Mouse (Mus musculus) neutrophil, adult 5-6 weeks (primary cell): ENCODE results near the gene Ogfod2. TPM values are rescaled to one million over a fixed set of nuclear protein-coding genes. Genes with fewer than 3 reads are reported as not detected.

ENCODE experiments used
- ATAC-seq: fragments of 151-379, 151-347 bp; 2 replicates; pipeline ENCODE4 v1.8.0; 2017; ENCODE audit warnings: mild to moderate bottlenecking, moderate TSS enrichment; ENCODE audit not compliant: insufficient number of reproducible peaks, poor library complexity, low FRiP score, severe bottlenecking; ENCODE audit errors: extremely low read depth
- total RNA-seq: library from RNA; stranded (forward); fragments of 200-1000 nt; gene quantifications from 2 replicates; pipeline ENCODE4 v1.2.3, GENCODE M21; 2017

Gene Ogfod2
- total RNA-seq, 1 experiment from 2014 or later, result 13.5 TPM

DNA sequence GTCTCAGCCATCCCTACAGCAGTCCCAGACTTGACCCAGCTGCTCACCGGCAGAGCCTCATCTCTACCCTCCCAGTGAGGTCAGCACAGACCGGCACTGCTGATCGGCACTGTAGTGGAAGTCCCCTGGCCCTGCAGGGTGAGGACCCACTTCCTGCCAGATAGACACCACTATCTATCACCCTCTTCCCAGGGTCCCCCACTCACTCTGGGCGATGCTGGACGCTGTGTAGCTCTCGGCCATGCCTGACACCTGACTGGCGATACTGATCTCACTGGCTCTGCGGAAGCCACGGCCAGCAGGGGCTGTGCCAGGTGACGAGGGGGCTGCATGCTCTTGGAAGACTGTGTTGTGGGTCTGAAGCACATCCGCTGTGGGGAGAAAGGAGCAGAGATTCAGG is 13.0 kb downstream of the Ogfod2 start:
- no peak for ATAC-seq

DNA sequence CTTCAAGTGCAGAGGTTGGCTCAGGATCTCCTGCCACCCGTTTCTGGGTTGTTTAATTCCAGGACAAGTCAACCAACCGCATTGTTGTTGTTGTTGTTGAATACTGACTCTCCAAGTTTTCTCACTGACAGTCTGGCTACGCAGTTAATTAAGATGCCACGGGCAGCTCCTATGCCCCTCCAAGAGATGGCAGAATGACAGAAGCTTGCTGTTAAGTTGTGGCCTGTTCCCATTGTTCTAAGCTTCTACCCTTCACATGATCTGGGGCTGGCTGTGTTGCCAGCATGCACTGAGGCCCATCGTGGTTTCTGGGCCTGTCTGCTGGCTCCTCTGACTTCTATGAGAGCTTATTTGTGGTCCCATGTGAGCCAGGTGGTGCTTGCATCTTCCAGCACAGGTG is 22.2 kb downstream of the Ogfod2 start:
- no peak for ATAC-seq

- ATAC-seq, result no peak
Observed at GRCm38 (mm10) chr5:124138066-124138465, 26.0 kb downstream of the Ogfod2 start.

DNA sequence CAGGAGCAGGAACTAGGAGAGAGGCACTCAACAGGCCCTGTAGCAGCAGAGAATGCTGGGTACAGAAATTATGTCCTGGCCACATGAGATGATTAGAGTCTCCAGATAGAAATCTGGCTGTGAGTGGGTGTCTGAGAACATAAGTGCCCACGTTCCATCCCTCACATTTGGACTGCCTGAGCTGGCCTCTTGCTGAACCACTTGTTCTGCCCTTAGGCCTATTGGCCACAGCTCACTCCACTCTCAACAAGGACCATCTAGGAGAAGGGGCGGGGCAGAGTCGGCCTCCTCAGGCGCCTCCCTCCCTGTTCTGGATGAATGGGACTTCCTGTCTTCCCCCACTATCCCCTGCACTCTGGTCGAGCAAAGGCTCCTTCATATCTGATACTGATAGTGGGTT is 36.9 kb downstream of the Ogfod2 start:
- no peak for ATAC-seq

GRCm38 (mm10) chr5:124150895-124151294 is 38.8 kb downstream of the Ogfod2 start:
- ATAC-seq, result no peak

- no peak for ATAC-seq
Observed at GRCm38 (mm10) chr5:124152734-124153133, 40.6 kb downstream of the Ogfod2 start.

- ATAC-seq, result no peak
Observed at GRCm38 (mm10) chr5:124155943-124156342, 43.8 kb downstream of the Ogfod2 start.

DNA sequence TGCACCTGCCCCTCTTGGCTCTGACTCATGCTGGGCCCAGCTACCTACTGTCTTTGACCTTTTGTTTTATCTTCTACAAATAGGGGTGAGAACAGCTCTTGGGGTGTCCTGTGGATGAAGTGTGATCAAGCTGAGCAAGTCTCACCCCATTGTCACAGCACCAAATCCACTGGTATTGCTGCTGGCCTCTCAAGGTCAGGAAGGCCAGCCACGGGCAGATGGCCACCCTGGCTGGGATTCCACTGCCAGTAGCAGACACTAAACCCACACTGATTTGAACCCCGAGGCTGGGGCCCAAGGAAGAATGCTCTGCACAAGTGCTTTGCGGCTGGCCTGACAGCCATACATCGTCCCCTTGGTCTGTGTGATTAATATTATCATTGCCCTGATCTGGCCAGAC is 46.2 kb downstream of the Ogfod2 start:
- ATAC-seq, result no peak

DNA sequence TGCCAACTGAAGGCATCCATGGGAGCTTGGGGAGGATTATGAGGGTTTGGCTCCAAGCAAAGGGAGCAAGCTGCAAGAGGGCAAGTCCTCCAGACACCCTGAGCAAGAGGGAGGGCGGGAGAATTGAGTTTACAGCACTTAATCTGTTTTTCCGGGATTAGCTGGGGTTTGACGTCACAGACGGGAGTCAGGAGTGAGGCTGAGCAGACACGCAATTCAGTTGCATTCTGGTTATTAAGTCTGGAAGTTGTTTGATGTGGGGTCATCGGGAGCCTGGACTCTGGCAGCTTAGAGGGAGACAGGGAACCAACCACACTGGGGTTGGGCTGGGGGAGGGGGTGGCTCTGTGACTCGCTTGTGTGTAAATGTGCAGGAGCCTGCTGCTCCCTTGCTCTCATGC is 47.4 kb downstream of the Ogfod2 start:
- no peak for ATAC-seq

GRCm38 (mm10) chr5:124161831-124162230 is 49.7 kb downstream of the Ogfod2 start:
- ATAC-seq, result no peak

DNA sequence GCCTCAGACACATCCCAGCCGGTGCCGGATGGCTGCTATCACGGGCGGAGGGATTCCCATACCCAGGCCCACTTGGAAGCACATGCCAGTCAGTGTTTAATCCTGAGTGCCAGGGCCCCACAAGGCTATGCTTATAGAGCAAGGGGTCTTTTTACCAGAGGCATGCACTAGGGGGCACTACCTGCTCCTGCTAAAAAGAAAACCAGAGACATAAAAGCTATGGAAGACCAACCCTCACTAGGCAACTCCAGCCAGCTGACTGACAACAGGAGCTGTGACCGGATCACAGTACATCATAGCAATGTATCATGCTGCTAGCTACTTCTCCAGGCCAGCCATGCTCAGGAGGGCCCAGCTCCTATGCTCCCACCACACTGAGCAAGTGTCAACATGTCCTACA is 50.5 kb downstream of the Ogfod2 start:
- peak; percentile 27 for ATAC-seq

- no peak for ATAC-seq
Observed at GRCm38 (mm10) chr5:124163445-124163844, 51.3 kb downstream of the Ogfod2 start.

Other genes starting within 250 kb of the Ogfod2 start
- gene Hcar2, start 246.8 kb upstream of the Ogfod2 start, total RNA-seq, result 78.9 and 82.9 TPM in 2 replicates
- gene Hcar1, start 232.3 kb upstream of the Ogfod2 start, total RNA-seq, result not detected in 2 replicates
- gene Denr, start 205.1 kb upstream of the Ogfod2 start, total RNA-seq, result 23.0 and 27.9 TPM in 2 replicates
- 1.5 and 2.9 TPM in 2 replicates for gene Gm43518, start 184.9 kb upstream of the Ogfod2 start, total RNA-seq
- 5.8 and 8.6 TPM in 2 replicates for gene Ccdc62, start 181.6 kb upstream of the Ogfod2 start, total RNA-seq
- 144 and 175 TPM in 2 replicates for gene Hip1r, start 138.7 kb upstream of the Ogfod2 start, total RNA-seq
- 31.6 and 33.2 TPM in 2 replicates for gene Vps37b, start 80.0 kb upstream of the Ogfod2 start, total RNA-seq
- 0.86 and 2.0 TPM in 2 replicates for gene Abcb9, start 16.5 kb upstream of the Ogfod2 start, total RNA-seq
- 54.9 and 66.2 TPM in 2 replicates for gene Arl6ip4, start 3.8 kb downstream of the Ogfod2 start, total RNA-seq
- 10.7 and 11.3 TPM in 2 replicates for gene Pitpnm2, start 137.5 kb downstream of the Ogfod2 start, total RNA-seq
- gene Mphosph9, start 215.7 kb downstream of the Ogfod2 start, total RNA-seq, result 14.0 and 18.3 TPM in 2 replicates
- 5.5 and 6.9 TPM in 2 replicates for gene 2810006K23Rik, start 215.8 kb downstream of the Ogfod2 start, total RNA-seq